Mouse (Mus musculus) midbrain, embryonic 11.5 days (tissue): ENCODE measurements around the gene Dhcr7. TPM values are rescaled to one million over a fixed set of nuclear protein-coding genes. Genes with fewer than 3 reads are reported as not detected.
A peak's percentile ranks its signal among the peaks of the same experiment; 100 is the strongest.

ENCODE experiments used
- ATAC-seq: fragments of 200-750 bp; cut with Nextera tagmentation; 2 replicates; pipeline ENCODE4 v1.8.0; 2017; ENCODE audit warnings: moderate TSS enrichment, moderate library complexity; ENCODE audit not compliant: low FRiP score
- DNase-seq: peaks from one replicate; pipeline ENCODE4 v3.0.0; 2015; ENCODE audit warnings: low spot score; ENCODE audit errors: missing footprints
- H3K27ac ChIP-seq: fragments of 300-500 bp; sonication (generic); 2 replicates; pipeline ENCODE4 v1.5.1; 2014; ENCODE audit warnings: low read depth, low read length
- H3K27me3 ChIP-seq: fragments of 300-500 bp; sonication (generic); 2 replicates; pipeline ENCODE4 v1.6.1; 2014; ENCODE audit warnings: mild to moderate bottlenecking, low read length, moderate library complexity, mixed read lengths; ENCODE audit not compliant: control insufficient read depth, insufficient read depth
- H3K36me3 ChIP-seq: fragments of 300-500 bp; sonication (generic); 2 replicates; pipeline ENCODE4 v1.6.1; 2014; ENCODE audit warnings: mild to moderate bottlenecking, low read length, moderate library complexity, mixed read lengths; ENCODE audit not compliant: control insufficient read depth, insufficient read depth
- H3K4me1 ChIP-seq: fragments of 300-500 bp; sonication (generic); 2 replicates; pipeline ENCODE4 v1.6.1; 2014; ENCODE audit warnings: low read length; ENCODE audit not compliant: control insufficient read depth, insufficient read depth
- H3K4me2 ChIP-seq: fragments of 300-500 bp; sonication (generic); 2 replicates; pipeline ENCODE4 v1.6.1; 2014; ENCODE audit warnings: mild to moderate bottlenecking, moderate library complexity
- H3K4me3 ChIP-seq: fragments of 300-500 bp; sonication (generic); 2 replicates; pipeline ENCODE4 v1.5.1; 2014; ENCODE audit warnings: low read depth, low read length
- H3K9ac ChIP-seq: fragments of 300-500 bp; sonication (generic); 2 replicates; pipeline ENCODE4 v1.6.1; 2014; ENCODE audit warnings: low read length
- H3K9me3 ChIP-seq: fragments of 300-500 bp; sonication (generic); 2 replicates; pipeline ENCODE4 v1.6.1; 2016; ENCODE audit warnings: low read length; ENCODE audit not compliant: control insufficient read depth
- WGBS: fragments of 180-500 bp; shearing (Covaris S2); extraction: QIAGEN DNeasy Blood & Tissue Kit; methylation state at CpG from one replicate; pipeline ENCODE4 v1.1.7; 2014; 5-methylcytosine and 5-hydroxymethylcytosine counted together
- polyA plus RNA-seq: library from polyadenylated mRNA; unstranded; fragments of >200 nt; fragmentation: Nextera tagmentation; extraction: Ambion mirVana; gene quantifications from 2 replicates; pipeline ENCODE4 v1.2.1, GENCODE M21; 2014

Gene Dhcr7
- polyA plus RNA-seq: 88.7 and 89.8 TPM in 2 replicates

GRCm38 (mm10) chr7:143822375-143823265 lies at the start of gene Dhcr7, which contains the start of gene Nadsyn1:
TSS of gene Dhcr7 (plus strand) at chr7:143823145.
TSS of gene Nadsyn1 (minus strand) at chr7:143822849.
- Histone ChIP-seq H3K27me3 (no peaks in the 10 kb centered on the region), H3K4me2 (peak within 1 kb of the TSS; percentile 54), H3K4me1 (peaks cover 9% of the 10 kb centered on the region), H3K9me3 (no peaks in the 10 kb centered on the region), H3K4me3 (peak within 1 kb of the TSS; percentile 57), H3K9ac (peak within 1 kb of the TSS; percentile 68), H3K36me3 (no peaks in the 10 kb centered on the region), H3K27ac (no peak within 1 kb of the TSS)
- DNase-seq (peak; percentile 99), ATAC-seq (peak; percentile 98)
- WGBS: under 1% methylated on average over 40 of the region's 40 CpGs

- no peak for ATAC-seq
- Histone ChIP-seq H3K9me3 (no peaks in the 10 kb centered on the region), H3K4me3 (no peak overlapping the region), H3K27ac (no peak overlapping the region), H3K9ac (no peak overlapping the region), H3K4me1 (no peaks in the 10 kb centered on the region), H3K36me3 (no peaks in the 10 kb centered on the region), H3K4me2 (no peak overlapping the region), H3K27me3 (no peaks in the 10 kb centered on the region)
- WGBS: 32% methylated on average over 3 of the region's 3 CpGs
- DNase-seq: no peak
Observed at GRCm38 (mm10) chr7:143776137-143776536, 46.8 kb upstream of the Dhcr7 start.

GRCm38 (mm10) chr7:143777375-143777774 lies 45.6 kb upstream of the Dhcr7 start:
- Histone ChIP-seq H3K9me3 (no peaks in the 10 kb centered on the region), H3K4me1 (no peaks in the 10 kb centered on the region; the same call in 1 of the 2 replicates), H3K27ac (no peak overlapping the region), H3K27me3 (no peaks in the 10 kb centered on the region), H3K36me3 (no peaks in the 10 kb centered on the region), H3K4me2 (no peak overlapping the region), H3K4me3 (no peak overlapping the region), H3K9ac (no peak overlapping the region)
- no peak for DNase-seq
- ATAC-seq: no peak
- WGBS: 69% methylated on average over 2 of the region's 2 CpGs

- no peaks in the 10 kb centered on the region for H3K9me3 ChIP-seq
- 15% methylated on average over 6 of the region's 6 CpGs for WGBS
- H3K4me2 ChIP-seq: peak overlapping the region; percentile 56
- peak overlapping the region; percentile 34 for H3K4me3 ChIP-seq
- H3K9ac ChIP-seq: peak overlapping the region; percentile 65
- no peaks in the 10 kb centered on the region for H3K27me3 ChIP-seq
- DNase-seq (peak; percentile 90), ATAC-seq (peak; percentile 68)
- no peaks in the 10 kb centered on the region for H3K36me3 ChIP-seq
- no peak overlapping the region for H3K27ac ChIP-seq
- peaks cover 11% of the 10 kb centered on the region for H3K4me1 ChIP-seq
Observed at GRCm38 (mm10) chr7:143783378-143783995, 39.5 kb upstream of the Dhcr7 start.

- H3K36me3 ChIP-seq: no peaks in the 10 kb centered on the region
- peak within 1 kb of the TSS; percentile 34 for H3K4me3 ChIP-seq
- H3K9me3 ChIP-seq: no peaks in the 10 kb centered on the region
- peak; percentile 91 for ATAC-seq
- peak; percentile 94 for DNase-seq
- WGBS: 4% methylated on average over 21 of the region's 21 CpGs
- no peak within 1 kb of the TSS; the same call in 1 of the 2 replicates for H3K27ac ChIP-seq
- H3K4me1 ChIP-seq: peaks cover 11% of the 10 kb centered on the region
- H3K27me3 ChIP-seq: no peaks in the 10 kb centered on the region
- peak within 1 kb of the TSS; percentile 65 for H3K9ac ChIP-seq
- peak within 1 kb of the TSS; percentile 56 for H3K4me2 ChIP-seq
Observed at GRCm38 (mm10) chr7:143783996-143784829, 38.7 kb upstream of the Dhcr7 start, which contains the start of gene Mrgpre. TSS of gene Mrgpre (minus strand) at chr7:143784500.

GRCm38 (mm10) chr7:143792336-143792985 lies 30.5 kb upstream of the Dhcr7 start:
- Histone ChIP-seq H3K4me1 (no peaks in the 10 kb centered on the region), H3K4me3 (no peak overlapping the region), H3K27ac (no peak overlapping the region), H3K9ac (no peak overlapping the region), H3K36me3 (no peaks in the 10 kb centered on the region; the same call in 1 of the 2 replicates), H3K4me2 (no peak overlapping the region), H3K27me3 (no peaks in the 10 kb centered on the region), H3K9me3 (no peaks in the 10 kb centered on the region)
- no peak for ATAC-seq
- no peak for DNase-seq
- WGBS: 90% methylated on average over 6 of the region's 6 CpGs

- ATAC-seq (no peak), DNase-seq (no peak)
- Histone ChIP-seq H3K4me3 (no peak overlapping the region), H3K9me3 (no peaks in the 10 kb centered on the region), H3K27me3 (no peaks in the 10 kb centered on the region), H3K4me1 (no peaks in the 10 kb centered on the region), H3K9ac (no peak overlapping the region), H3K36me3 (peaks cover 2% of the 10 kb centered on the region; the same call in 1 of the 2 replicates), H3K27ac (no peak overlapping the region), H3K4me2 (no peak overlapping the region)
- 62% methylated on average over 4 of the region's 4 CpGs for WGBS
Observed at GRCm38 (mm10) chr7:143793121-143793520, 29.8 kb upstream of the Dhcr7 start.

- DNase-seq (no peak), ATAC-seq (no peak)
- Histone ChIP-seq H3K9ac (no peak overlapping the region), H3K4me2 (no peak overlapping the region), H3K27ac (no peak overlapping the region), H3K4me3 (no peak overlapping the region), H3K4me1 (no peaks in the 10 kb centered on the region), H3K36me3 (peaks cover 6% of the 10 kb centered on the region; the same call in 1 of the 2 replicates), H3K27me3 (no peaks in the 10 kb centered on the region), H3K9me3 (no peaks in the 10 kb centered on the region)
- WGBS: 89% methylated on average over 4 of the region's 4 CpGs
Observed at GRCm38 (mm10) chr7:143798783-143799182, 24.2 kb upstream of the Dhcr7 start.
